Mouse (Mus musculus) liver, postnatal 0 days (tissue): ENCODE results near the gene Kcne2. TPM values are rescaled to one million over a fixed set of nuclear protein-coding genes. Genes with fewer than 3 reads are reported as not detected.

Source experiments
- ATAC-seq: fragments of 200-750 bp; cut with Nextera tagmentation; 2 replicates; pipeline ENCODE4 v1.8.0; 2017; ENCODE audit warnings: mild to moderate bottlenecking, moderate library complexity
- DNase-seq: peaks from one replicate; pipeline ENCODE4 v3.0.0-alpha.2; 2016
- H3K27ac ChIP-seq: fragments of 300-500 bp; sonication (generic); 2 replicates; pipeline ENCODE4 v1.5.1; 2014; ENCODE audit warnings: antibody characterized with exemption, moderate library complexity, mild to moderate bottlenecking, low read depth
- H3K27me3 ChIP-seq: fragments of 300-500 bp; sonication (generic); 2 replicates; pipeline ENCODE4 v1.6.1; 2014; ENCODE audit warnings: low read length, control low read depth, mixed read lengths; ENCODE audit not compliant: insufficient read depth
- H3K36me3 ChIP-seq: fragments of 300-500 bp; sonication (generic); replicated peaks from 2 replicates; pipeline ENCODE4 v1.6.1; 2014; ENCODE audit warnings: mild to moderate bottlenecking, control low read depth, low read length, moderate library complexity, mixed read lengths; ENCODE audit not compliant: insufficient read depth
- H3K4me1 ChIP-seq: fragments of 300-500 bp; sonication (generic); 2 replicates; pipeline ENCODE4 v1.6.1; 2014; ENCODE audit warnings: antibody characterized with exemption, mild to moderate bottlenecking, control low read depth; ENCODE audit not compliant: insufficient read depth
- H3K4me2 ChIP-seq: fragments of 300-500 bp; sonication (generic); 2 replicates; pipeline ENCODE4 v1.6.1; 2014; ENCODE audit warnings: low read depth, mild to moderate bottlenecking, low read length, moderate library complexity, mixed read lengths
- H3K4me3 ChIP-seq: fragments of 300-500 bp; sonication (generic); 2 replicates; pipeline ENCODE4 v1.5.1; 2014; ENCODE audit warnings: low read depth, low read length
- H3K9ac ChIP-seq: fragments of 300-500 bp; sonication (generic); replicated peaks from 2 replicates; pipeline ENCODE4 v1.6.1; 2014; ENCODE audit warnings: mild to moderate bottlenecking, moderate library complexity
- H3K9me3 ChIP-seq: fragments of 300-500 bp; sonication (generic); 2 replicates; pipeline ENCODE4 v1.6.1; 2016; ENCODE audit warnings: mild to moderate bottlenecking, control low read depth, low read length, mixed read lengths
- CTCF ChIP-seq: sonication (generic); IDR thresholded peaks from 2 replicates; pipeline ENCODE4 v1.5.1; 2016; ENCODE audit warnings: antibody characterized with exemption, low read depth
- EP300 ChIP-seq: IDR thresholded peaks from 2 replicates; pipeline ENCODE4 v1.6.1; 2016; ENCODE audit warnings: antibody characterized with exemption, low read depth, mild to moderate bottlenecking
- WGBS: fragments of 180-500 bp; shearing (Covaris S2); extraction: QIAGEN DNeasy Blood & Tissue Kit; methylation state at CpG from one replicate; pipeline ENCODE4 v1.1.7; 2014; ENCODE audit not compliant: insufficient replicate concordance; 5-methylcytosine and 5-hydroxymethylcytosine counted together
- polyA plus RNA-seq: library from polyadenylated mRNA; unstranded; fragments of >200 nt; fragmentation: Nextera tagmentation; extraction: Ambion mirVana; gene quantifications from 2 replicates; pipeline ENCODE4 v1.2.1, GENCODE M21; 2015

Gene Kcne2
- polyA plus RNA-seq, 1 experiment from 2014 or later: not detected

GRCm38 (mm10) chr16:92330966-92331365 is 38.8 kb downstream of the Kcne2 start:
- Histone ChIP-seq H3K4me2 (no peak overlapping the region), H3K36me3 (no peaks in the 10 kb centered on the region), H3K27ac (0 out of 2 replicates have a peak overlapping the region, but pooled peaks have one; percentile 11), H3K27me3 (no peaks in the 10 kb centered on the region), H3K9ac (no peak overlapping the region), H3K9me3 (no peaks in the 10 kb centered on the region), H3K4me3 (no peak overlapping the region), H3K4me1 (no peaks in the 10 kb centered on the region)
- 59% methylated on average over 5 of the region's 5 CpGs for WGBS
- ATAC-seq: 0 out of 2 replicates have a peak, but pooled peaks have one; percentile 12
- TF ChIP-seq EP300: no peak
- no peak for TF ChIP-seq CTCF
- no peak for DNase-seq

- Histone ChIP-seq H3K4me2 (no peak overlapping the region), H3K36me3 (no peaks in the 10 kb centered on the region), H3K4me3 (no peak overlapping the region), H3K4me1 (no peaks in the 10 kb centered on the region), H3K9me3 (no peaks in the 10 kb centered on the region), H3K27me3 (no peaks in the 10 kb centered on the region), H3K9ac (no peak overlapping the region), H3K27ac (no peak overlapping the region)
- no peak for DNase-seq
- 56% methylated on average over 9 of the region's 9 CpGs for WGBS
- no peak for ATAC-seq
- TF ChIP-seq CTCF (peak; percentile 19; the same call in 1 of the 2 replicates), EP300 (no peak)
These were observed 42.4 kb downstream of the Kcne2 start for GRCm38 (mm10) chr16:92334600-92334999.

GRCm38 (mm10) chr16:92336280-92336679 is 44.1 kb downstream of the Kcne2 start:
- DNase-seq: peak; percentile 76
- H3K9me3 ChIP-seq: no peaks in the 10 kb centered on the region
- 8% methylated on average over 9 of the region's 9 CpGs for WGBS
- TF ChIP-seq EP300 (no peak), CTCF (peak; percentile 93)
- H3K36me3 ChIP-seq: no peaks in the 10 kb centered on the region
- H3K9ac ChIP-seq: no peak overlapping the region
- H3K4me2 ChIP-seq: no peak overlapping the region
- ATAC-seq: peak; percentile 59
- H3K27me3 ChIP-seq: no peaks in the 10 kb centered on the region
- no peak overlapping the region for H3K27ac ChIP-seq
- peaks cover 3% of the 10 kb centered on the region for H3K4me1 ChIP-seq
- no peak overlapping the region for H3K4me3 ChIP-seq

GRCm38 (mm10) chr16:92340612-92341511 is 48.7 kb downstream of the Kcne2 start:
- Histone ChIP-seq H3K9ac (no peak overlapping the region), H3K27me3 (no peaks in the 10 kb centered on the region), H3K4me3 (peak overlapping the region; percentile 33; the same call in 1 of the 2 replicates), H3K9me3 (no peaks in the 10 kb centered on the region), H3K4me2 (peak overlapping the region; percentile 69), H3K4me1 (peaks cover 4% of the 10 kb centered on the region), H3K27ac (no peak overlapping the region), H3K36me3 (no peaks in the 10 kb centered on the region)
- DNase-seq (peak; percentile 74), ATAC-seq (peak; percentile 64)
- WGBS: 26% methylated on average over 27 of the region's 27 CpGs
- TF ChIP-seq EP300 (no peak), CTCF (peak; percentile 81)

- H3K9ac ChIP-seq: no peak overlapping the region
- no peaks in the 10 kb centered on the region for H3K9me3 ChIP-seq
- H3K4me1 ChIP-seq: peaks cover 4% of the 10 kb centered on the region
- WGBS: 42% methylated on average over 11 of the region's 11 CpGs
- no peaks in the 10 kb centered on the region for H3K36me3 ChIP-seq
- no peak overlapping the region for H3K4me3 ChIP-seq
- no peak overlapping the region for H3K27ac ChIP-seq
- no peak overlapping the region for H3K4me2 ChIP-seq
- DNase-seq (no peak), ATAC-seq (peak; percentile 52)
- H3K27me3 ChIP-seq: no peaks in the 10 kb centered on the region
- TF ChIP-seq CTCF (no peak), EP300 (no peak)
These were observed 53.0 kb downstream of the Kcne2 start for GRCm38 (mm10) chr16:92345177-92345576.

GRCm38 (mm10) chr16:92346297-92346916 is 54.2 kb downstream of the Kcne2 start:
- no peak overlapping the region for H3K27ac ChIP-seq
- no peak for ATAC-seq
- no peaks in the 10 kb centered on the region for H3K4me1 ChIP-seq

More at GRCm38 (mm10) chr16:92346297-92346916, 54.2 kb downstream of the Kcne2 start:
- Histone ChIP-seq H3K4me2 (no peak overlapping the region), H3K9me3 (no peaks in the 10 kb centered on the region), H3K27me3 (no peaks in the 10 kb centered on the region), H3K9ac (no peak overlapping the region), H3K36me3 (no peaks in the 10 kb centered on the region), H3K4me3 (no peak overlapping the region)
- WGBS: 74% methylated on average over 12 of the region's 13 CpGs
- no peak for TF ChIP-seq EP300
- TF ChIP-seq CTCF: no peak
- no peak for DNase-seq

Other genes starting within 250 kb of the Kcne2 start
- 41.3 and 41.4 TPM in 2 replicates for gene Mrps6, start 234.1 kb upstream of the Kcne2 start, polyA plus RNA-seq
- gene Gm49711, start 234.1 kb upstream of the Kcne2 start, polyA plus RNA-seq: not detected in 2 replicates
- gene Slc5a3, start 234.1 kb upstream of the Kcne2 start, polyA plus RNA-seq: 0.53 and 0.82 TPM in 2 replicates
- 42.5 and 47.6 TPM in 2 replicates for gene Smim11, start 8.9 kb downstream of the Kcne2 start, polyA plus RNA-seq
- not detected in 2 replicates for gene Fam243, start 29.1 kb downstream of the Kcne2 start, polyA plus RNA-seq
- gene Kcne1, start 67.1 kb downstream of the Kcne2 start, polyA plus RNA-seq: not detected in 2 replicates
- gene Rcan1, start 178.5 kb downstream of the Kcne2 start, polyA plus RNA-seq: 9.9 and 12.0 TPM in 2 replicates
- gene Clic6, start 193.3 kb downstream of the Kcne2 start, polyA plus RNA-seq: 0.31 and 0.32 TPM in 2 replicates